Mouse (Mus musculus) hindbrain, embryonic 11.5 days (tissue): ENCODE data around the gene Ptprb. TPM values are rescaled to one million over a fixed set of nuclear protein-coding genes. Genes with fewer than 3 reads are reported as not detected.

ENCODE experiments used
- ATAC-seq: fragments of 200-750 bp; cut with Nextera tagmentation; 2 replicates; pipeline ENCODE4 v1.8.0; 2017; ENCODE audit warnings: mild to moderate bottlenecking, moderate TSS enrichment, moderate library complexity; ENCODE audit not compliant: low FRiP score
- DNase-seq: peaks from one replicate; pipeline ENCODE4 v3.0.0-alpha.2; 2015; ENCODE audit warnings: low spot score
- H3K27ac ChIP-seq: fragments of 300-500 bp; sonication (generic); 2 replicates; pipeline ENCODE4 v1.5.1; 2014; ENCODE audit warnings: mild to moderate bottlenecking, low read depth, low read length
- H3K27me3 ChIP-seq: fragments of 300-500 bp; sonication (generic); 2 replicates; pipeline ENCODE4 v1.6.1; 2014; ENCODE audit warnings: mild to moderate bottlenecking, low read length, moderate library complexity, mixed read lengths; ENCODE audit not compliant: control insufficient read depth, insufficient read depth
- H3K36me3 ChIP-seq: fragments of 300-500 bp; sonication (generic); 2 replicates; pipeline ENCODE4 v1.6.1; 2014; ENCODE audit warnings: mild to moderate bottlenecking, low read length, moderate library complexity, mixed read lengths; ENCODE audit not compliant: control insufficient read depth, insufficient read depth
- H3K4me1 ChIP-seq: fragments of 300-500 bp; sonication (generic); replicated peaks from 2 replicates; pipeline ENCODE4 v1.6.1; 2014; ENCODE audit warnings: low read length, mixed read lengths; ENCODE audit not compliant: control insufficient read depth, insufficient read depth
- H3K4me2 ChIP-seq: fragments of 300-500 bp; sonication (generic); replicated peaks from 2 replicates; pipeline ENCODE4 v1.6.1; 2014; ENCODE audit warnings: mild to moderate bottlenecking, low read depth, low read length
- H3K4me3 ChIP-seq: fragments of 300-500 bp; sonication (generic); 2 replicates; pipeline ENCODE4 v1.5.1; 2014; ENCODE audit warnings: low read depth, low read length
- H3K9ac ChIP-seq: fragments of 300-500 bp; sonication (generic); 2 replicates; pipeline ENCODE4 v1.6.1; 2014; ENCODE audit warnings: low read depth, low read length
- H3K9me3 ChIP-seq: fragments of 300-500 bp; sonication (generic); 2 replicates; pipeline ENCODE4 v1.6.1; 2016; ENCODE audit warnings: low read length; ENCODE audit not compliant: control insufficient read depth
- WGBS: fragments of 180-500 bp; shearing (Covaris S2); extraction: QIAGEN DNeasy Blood & Tissue Kit; methylation state at CpG from one replicate; pipeline ENCODE4 v1.1.7; 2014; 5-methylcytosine and 5-hydroxymethylcytosine counted together
- polyA plus RNA-seq: library from polyadenylated mRNA; unstranded; fragments of >200 nt; fragmentation: Nextera tagmentation; extraction: Ambion mirVana; gene quantifications from 2 replicates; pipeline ENCODE4 v1.2.1, GENCODE M21; 2014

Gene Ptprb
- polyA plus RNA-seq, 1 experiment from 2014 or later: 2.6 TPM

GRCm38 (mm10) chr10:116341194-116341593 lies 65.9 kb downstream of the Ptprb start:
- no peak overlapping the region for H3K4me2 ChIP-seq
- DNase-seq: no peak
- H3K27ac ChIP-seq: no peak overlapping the region
- 85% methylated on average over 12 of the region's 12 CpGs for WGBS
- H3K4me1 ChIP-seq: no peaks in the 10 kb centered on the region
- ATAC-seq: no peak
- no peaks in the 10 kb centered on the region for H3K9me3 ChIP-seq
- no peak overlapping the region for H3K9ac ChIP-seq
- H3K36me3 ChIP-seq: no peaks in the 10 kb centered on the region
- H3K4me3 ChIP-seq: no peak overlapping the region
- H3K27me3 ChIP-seq: no peaks in the 10 kb centered on the region

GRCm38 (mm10) chr10:116346618-116347184 lies 71.4 kb downstream of the Ptprb start:
- no peak overlapping the region for H3K4me3 ChIP-seq
- H3K9me3 ChIP-seq: no peaks in the 10 kb centered on the region
- DNase-seq (no peak), ATAC-seq (no peak)
- no peaks in the 10 kb centered on the region for H3K27me3 ChIP-seq
- no peak overlapping the region for H3K27ac ChIP-seq
- no peak overlapping the region for H3K4me2 ChIP-seq
- no peaks in the 10 kb centered on the region for H3K4me1 ChIP-seq
- 89% methylated on average over 15 of the region's 15 CpGs for WGBS
- H3K9ac ChIP-seq: no peak overlapping the region
- H3K36me3 ChIP-seq: no peaks in the 10 kb centered on the region

- Histone ChIP-seq H3K9me3 (no peaks in the 10 kb centered on the region), H3K27ac (no peak overlapping the region), H3K4me3 (no peak overlapping the region), H3K27me3 (no peaks in the 10 kb centered on the region), H3K4me2 (no peak overlapping the region), H3K36me3 (no peaks in the 10 kb centered on the region), H3K4me1 (no peaks in the 10 kb centered on the region), H3K9ac (no peak overlapping the region)
- no peak for DNase-seq
- 92% methylated on average over 6 of the region's 6 CpGs for WGBS
- ATAC-seq: no peak
Observed at GRCm38 (mm10) chr10:116349004-116349403, 73.7 kb downstream of the Ptprb start.

- Histone ChIP-seq H3K27ac (no peak overlapping the region), H3K4me1 (no peaks in the 10 kb centered on the region), H3K4me3 (no peak overlapping the region), H3K36me3 (no peaks in the 10 kb centered on the region), H3K9me3 (no peaks in the 10 kb centered on the region), H3K27me3 (no peaks in the 10 kb centered on the region), H3K9ac (no peak overlapping the region), H3K4me2 (no peak overlapping the region)
- 21% methylated on average over 13 of the region's 13 CpGs for WGBS
- ATAC-seq (peak; percentile 63; the same call in 1 of the 2 replicates), DNase-seq (no peak)
Observed at GRCm38 (mm10) chr10:116350532-116350931, 75.2 kb downstream of the Ptprb start.

GRCm38 (mm10) chr10:116354372-116354771 lies 79.0 kb downstream of the Ptprb start:
- DNase-seq: no peak

GRCm38 (mm10) chr10:116362181-116362580 lies 86.9 kb downstream of the Ptprb start:
- no peaks in the 10 kb centered on the region for H3K36me3 ChIP-seq
- ATAC-seq: no peak
- H3K4me3 ChIP-seq: no peak overlapping the region
- no peak overlapping the region for H3K9ac ChIP-seq
- H3K27ac ChIP-seq: no peak overlapping the region
- DNase-seq: no peak
- WGBS: 76% methylated on average over 6 of the region's 6 CpGs
- H3K27me3 ChIP-seq: no peaks in the 10 kb centered on the region
- H3K4me2 ChIP-seq: no peak overlapping the region
- no peaks in the 10 kb centered on the region for H3K4me1 ChIP-seq
- H3K9me3 ChIP-seq: no peaks in the 10 kb centered on the region

More at GRCm38 (mm10) chr10:116354372-116354771, 79.0 kb downstream of the Ptprb start:
- H3K4me2 ChIP-seq: no peak overlapping the region
- H3K4me1 ChIP-seq: no peaks in the 10 kb centered on the region
- no peak overlapping the region for H3K9ac ChIP-seq
- H3K36me3 ChIP-seq: no peaks in the 10 kb centered on the region
- H3K4me3 ChIP-seq: no peak overlapping the region
- ATAC-seq: no peak
- no peaks in the 10 kb centered on the region for H3K27me3 ChIP-seq
- WGBS: 46% methylated on average over 5 of the region's 5 CpGs
- no peak overlapping the region for H3K27ac ChIP-seq
- H3K9me3 ChIP-seq: no peaks in the 10 kb centered on the region

GRCm38 (mm10) chr10:116362645-116363044 lies 87.3 kb downstream of the Ptprb start:
- H3K9ac ChIP-seq: no peak overlapping the region
- H3K27me3 ChIP-seq: no peaks in the 10 kb centered on the region
- no peaks in the 10 kb centered on the region for H3K4me1 ChIP-seq
- H3K36me3 ChIP-seq: no peaks in the 10 kb centered on the region
- 73% methylated on average over 8 of the region's 8 CpGs for WGBS
- H3K9me3 ChIP-seq: no peaks in the 10 kb centered on the region
- no peak overlapping the region for H3K4me2 ChIP-seq
- no peak overlapping the region for H3K27ac ChIP-seq
- ATAC-seq (no peak), DNase-seq (no peak)
- no peak overlapping the region for H3K4me3 ChIP-seq

GRCm38 (mm10) chr10:116364759-116365158 lies 89.4 kb downstream of the Ptprb start:
- no peak overlapping the region for H3K9ac ChIP-seq
- no peaks in the 10 kb centered on the region for H3K4me1 ChIP-seq
- 66% methylated on average over 7 of the region's 7 CpGs for WGBS
- no peaks in the 10 kb centered on the region for H3K27me3 ChIP-seq
- no peaks in the 10 kb centered on the region for H3K9me3 ChIP-seq
- DNase-seq (no peak), ATAC-seq (no peak)
- H3K4me2 ChIP-seq: no peak overlapping the region
- no peaks in the 10 kb centered on the region for H3K36me3 ChIP-seq
- H3K4me3 ChIP-seq: no peak overlapping the region
- no peak overlapping the region for H3K27ac ChIP-seq

- Histone ChIP-seq H3K27me3 (no peaks in the 10 kb centered on the region), H3K4me3 (no peak overlapping the region), H3K9ac (no peak overlapping the region), H3K4me2 (no peak overlapping the region), H3K36me3 (no peaks in the 10 kb centered on the region), H3K27ac (no peak overlapping the region), H3K4me1 (no peaks in the 10 kb centered on the region), H3K9me3 (no peaks in the 10 kb centered on the region)
- DNase-seq (no peak), ATAC-seq (peak; percentile 57)
- WGBS: 35% methylated on average over 6 of the region's 6 CpGs
Observed at GRCm38 (mm10) chr10:116370991-116371725, 95.8 kb downstream of the Ptprb start.
